Mouse (Mus musculus) MEL (cell line): ENCODE results near the gene Ros1. TPM values are rescaled to one million over a fixed set of nuclear protein-coding genes. Genes with fewer than 3 reads are reported as not detected.

Experiments used
- DNase-seq: peaks from one replicate; pipeline ENCODE4 v3.0.0; 2011; ENCODE audit warnings: low read depth, low spot score
- H3K27ac ChIP-seq: 2 replicates; pipeline ENCODE4 v1.5.1; 2012; ENCODE audit warnings: low read depth, mild to moderate bottlenecking, control low read depth, low read length, moderate library complexity; ENCODE audit not compliant: control insufficient read depth
- H3K27me3 ChIP-seq, 2 experiments: fragments of 150-350 bp in 1 of 2; sonication (generic) in 1 of 2; 2 replicates each; pipeline ENCODE4 v1.6.1; 2012; ENCODE audit warnings: low read length in 2 of 2, mild to moderate bottlenecking in 2 of 2, improper control_type of control experiment in 1 of 2, moderate library complexity in 1 of 2; ENCODE audit not compliant: insufficient read depth in 2 of 2, control insufficient read depth in 1 of 2
- H3K36me3 ChIP-seq, 2 experiments: 2 replicates each; pipeline ENCODE4 v1.6.1; 2012 to 2014; ENCODE audit warnings: low read length in 2 of 2, improper control_type of control experiment in 1 of 2, inconsistent platforms in 1 of 2, mild to moderate bottlenecking in 1 of 2; ENCODE audit not compliant: insufficient read depth in 2 of 2, control insufficient read depth in 1 of 2
- H3K4me1 ChIP-seq, 2 experiments: fragments of 150-350 bp in 1 of 2; sonication (generic) in 1 of 2; 2 replicates each; pipeline ENCODE4 v1.6.1; 2012; ENCODE audit warnings: low read length in 2 of 2, improper control_type of control experiment in 1 of 2, mild to moderate bottlenecking in 1 of 2; ENCODE audit not compliant: insufficient read depth in 2 of 2, control insufficient read depth in 1 of 2
- H3K4me3 ChIP-seq, 2 experiments: fragments of 150-350 bp in 1 of 2; sonication (generic) in 1 of 2; 2 replicates each; pipeline ENCODE4 v1.5.1; 2012; ENCODE audit warnings: low read depth in 2 of 2, low read length in 2 of 2, mild to moderate bottlenecking in 2 of 2, moderate library complexity in 2 of 2, control low read depth in 1 of 2, improper control_type of control experiment in 1 of 2; ENCODE audit not compliant: control insufficient read depth in 1 of 2, insufficient read depth in 1 of 2
- H3K79me2 ChIP-seq: 2 replicates; pipeline ENCODE4 v1.6.1; 2012; ENCODE audit warnings: mild to moderate bottlenecking, low read length, moderate library complexity; ENCODE audit not compliant: control insufficient read depth, poor library complexity, insufficient read depth
- H3K9ac ChIP-seq: 2 replicates; pipeline ENCODE4 v1.6.1; 2012; ENCODE audit warnings: low read depth, mild to moderate bottlenecking, control low read depth, low read length, moderate library complexity; ENCODE audit not compliant: control insufficient read depth, poor library complexity, severe bottlenecking
- H3K9me3 ChIP-seq: fragments of 150-350 bp; sonication (generic); replicated peaks from 2 replicates; pipeline ENCODE4 v1.6.1; 2012; ENCODE audit warnings: mild to moderate bottlenecking, low read length, improper control_type of control experiment, moderate library complexity; ENCODE audit not compliant: insufficient read depth
- BHLHE40 ChIP-seq: IDR thresholded peaks from 2 replicates; pipeline ENCODE4 v1.6.1; 2012; ENCODE audit warnings: low read depth, mild to moderate bottlenecking, inconsistent platforms, low read length, improper control_type of control experiment, borderline replicate concordance
- CTCF ChIP-seq, 3 experiments: IDR thresholded peaks in 2 of 3; conservative IDR thresholded peaks in 1 of 3; 2 replicates each; pipeline ENCODE4 v1.5.1; 2011 to 2012; ENCODE audit warnings: low read length in 3 of 3, low read depth in 2 of 3, mild to moderate bottlenecking in 2 of 3, improper control_type of control experiment in 1 of 3, inconsistent platforms in 1 of 3, mixed read lengths in 1 of 3, moderate library complexity in 1 of 3; ENCODE audit not compliant: control insufficient read depth in 1 of 3, insufficient read depth in 1 of 3, poor library complexity in 1 of 3, severe bottlenecking in 1 of 3
- ELF1 ChIP-seq: IDR thresholded peaks from 2 replicates; pipeline ENCODE4 v1.6.1; 2014; ENCODE audit warnings: low read depth, mild to moderate bottlenecking, inconsistent platforms, low read length, improper control_type of control experiment, moderate library complexity
- GABPA ChIP-seq: IDR thresholded peaks from 2 replicates; pipeline ENCODE4 v1.6.1; 2012; ENCODE audit warnings: low read depth, mild to moderate bottlenecking, inconsistent platforms, low read length, improper control_type of control experiment, moderate library complexity
- MEF2A ChIP-seq: IDR thresholded peaks from 2 replicates; pipeline ENCODE4 v1.6.1; 2014; ENCODE audit warnings: low read depth, mild to moderate bottlenecking, inconsistent platforms, low read length, improper control_type of control experiment; ENCODE audit not compliant: poor library complexity, insufficient replicate concordance, severe bottlenecking; ENCODE audit errors: extremely low read depth
- MYB ChIP-seq: IDR thresholded peaks from 2 replicates; pipeline ENCODE4 v1.6.1; 2011; ENCODE audit warnings: mild to moderate bottlenecking, low read depth, low read length, improper control_type of control experiment
- MYC ChIP-seq: IDR thresholded peaks from 2 replicates; pipeline ENCODE4 v1.6.1; 2011; ENCODE audit warnings: low read depth, mild to moderate bottlenecking, low read length, improper control_type of control experiment, moderate library complexity
- NRF1 ChIP-seq: IDR thresholded peaks from 2 replicates; pipeline ENCODE4 v1.6.1; 2014; ENCODE audit warnings: low read depth, mild to moderate bottlenecking, inconsistent platforms, low read length, improper control_type of control experiment, moderate library complexity; ENCODE audit not compliant: poor library complexity, insufficient read depth, severe bottlenecking
- POLR2AphosphoS2 ChIP-seq: IDR thresholded peaks from 2 replicates; pipeline ENCODE4 v1.6.1; 2011; ENCODE audit warnings: low read length, improper control_type of control experiment
- TBP ChIP-seq: IDR thresholded peaks from 2 replicates; pipeline ENCODE4 v1.8.0; 2011; ENCODE audit warnings: low read depth, low read length, improper control_type of control experiment
- TCF12 ChIP-seq: IDR thresholded peaks from 2 replicates; pipeline ENCODE4 v1.6.1; 2014; ENCODE audit warnings: low read depth, mild to moderate bottlenecking, inconsistent platforms, low read length, improper control_type of control experiment, moderate library complexity
- USF2 ChIP-seq, 2 experiments: IDR thresholded peaks; 2 replicates each; pipeline ENCODE4 v1.6.1; 2011 to 2012; ENCODE audit warnings: improper control_type of control experiment in 2 of 2, low read length in 2 of 2, borderline replicate concordance in 1 of 2, inconsistent platforms in 1 of 2, low read depth in 1 of 2, mild to moderate bottlenecking in 1 of 2; ENCODE audit not compliant: insufficient read depth in 1 of 2
- ZC3H11A ChIP-seq: IDR thresholded peaks from 2 replicates; pipeline ENCODE4 v1.6.1; 2012; ENCODE audit warnings: low read depth, mild to moderate bottlenecking, inconsistent platforms, low read length, improper control_type of control experiment
- ZKSCAN1 ChIP-seq: IDR thresholded peaks from 2 replicates; pipeline ENCODE4 v1.6.1; 2012; ENCODE audit warnings: low read depth, mild to moderate bottlenecking, inconsistent platforms, low read length, improper control_type of control experiment, moderate library complexity
- polyA plus RNA-seq, 2 experiments: library from polyadenylated mRNA; stranded (reverse) in 1 of 2; unstranded in 1 of 2; fragments of >175 nt in 1 of 2; fragments of >200 nt in 1 of 2; gene quantifications; 2 replicates each; pipeline versions ENCODE4 v1.2.1 to v1.2.4; 2012; ENCODE audit warnings: low replicate concordance in 2 of 2, low read depth in 1 of 2; ENCODE audit not compliant: insufficient read length in 2 of 2, insufficient read depth in 1 of 2, missing spikeins in 1 of 2
- total RNA-seq: library from RNA; depleted of rRNA; stranded (reverse); fragments of 300-350 nt; gene quantifications from 2 replicates; pipeline ENCODE4 v1.2.3, GENCODE M21; 2012

Gene Ros1
- total and polyA plus RNA-seq, 3 experiments, result not detected

DNA sequence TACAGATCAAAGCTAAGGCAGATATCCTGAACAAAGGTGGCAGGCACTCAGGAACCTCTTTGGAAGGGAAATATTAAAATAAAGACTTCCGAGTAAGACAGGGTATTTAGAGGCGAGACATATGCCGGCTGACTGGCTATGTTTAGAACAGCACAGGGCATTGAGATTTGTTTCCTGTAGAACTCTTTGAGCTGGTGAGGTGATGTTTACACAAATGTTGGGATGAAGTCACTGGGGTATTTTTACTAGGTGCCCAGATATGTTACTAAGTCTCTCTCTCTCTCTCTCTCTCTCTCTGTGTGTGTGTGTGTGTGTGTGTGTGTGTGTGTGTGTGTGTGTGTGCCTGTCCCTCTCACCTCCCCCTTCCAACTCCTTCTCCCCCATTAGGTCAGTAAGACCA is 146.8 kb downstream of the Ros1 start:
- Histone ChIP-seq H3K9me3 (no peaks in the 10 kb centered on the region), H3K9ac (no peak overlapping the region), H3K79me2 (no peaks in the 10 kb centered on the region)
- DNase-seq, result no peak
- TF ChIP-seq NRF1 (no peak), TCF12 (no peak), MYC (no peak), ZC3H11A (no peak), USF2 (IDR thresholded peaks at IDR 0.05; ENCODE audit: borderline replicate concordance in 1 of 2, insufficient read depth in 1 of 2, low read depth in 1 of 2, low read length in 2 of 2) (no peak)
- TF ChIP-seq, all 39 proteins: peak for 0
- no peak overlapping the region for H3K27ac ChIP-seq
- H3K4me3 ChIP-seq, result no peak overlapping the region
- no peaks in the 10 kb centered on the region for H3K27me3 ChIP-seq
- H3K4me1 ChIP-seq, result no peaks in the 10 kb centered on the region
- H3K36me3 ChIP-seq, result no peaks in the 10 kb centered on the region

DNA sequence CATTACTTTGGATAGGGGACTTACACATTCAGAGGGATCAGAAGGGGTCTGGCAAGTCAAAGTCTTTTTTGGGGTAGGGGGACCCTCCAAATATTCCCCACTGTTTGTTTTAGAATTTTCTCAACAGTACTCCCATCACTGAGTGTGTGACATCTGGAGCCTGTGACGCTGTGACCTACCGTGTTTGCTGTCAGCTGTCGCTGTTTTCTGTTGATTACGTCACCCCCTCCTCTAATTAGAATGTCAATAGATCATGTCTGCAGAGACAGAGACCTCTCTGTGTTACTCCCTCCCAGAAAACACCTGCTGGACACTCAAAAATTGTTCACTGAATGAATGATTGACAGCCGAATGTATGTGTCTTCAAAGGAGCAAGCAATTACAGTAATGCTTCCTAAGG is 152.0 kb downstream of the Ros1 start:
- Histone ChIP-seq H3K4me3 (no peak overlapping the region), H3K79me2 (no peaks in the 10 kb centered on the region), H3K4me1 (no peaks in the 10 kb centered on the region), H3K27ac (no peak overlapping the region), H3K36me3 (no peaks in the 10 kb centered on the region), H3K9ac (no peak overlapping the region), H3K27me3 (no peaks in the 10 kb centered on the region), H3K9me3 (no peaks in the 10 kb centered on the region)
- no peak for TF ChIP-seq MEF2A
- no peak for TF ChIP-seq USF2 (IDR thresholded peaks at IDR 0.05; ENCODE audit: borderline replicate concordance in 1 of 2, insufficient read depth in 1 of 2, low read depth in 1 of 2, low read length in 2 of 2)
- TF ChIP-seq ELF1, result no peak
- no peak for TF ChIP-seq BHLHE40
- TF ChIP-seq ZKSCAN1, result no peak
- TF ChIP-seq MYB, result no peak
- TF ChIP-seq GABPA, result no peak
- no peak for TF ChIP-seq MYC
- no peak for DNase-seq

DNA sequence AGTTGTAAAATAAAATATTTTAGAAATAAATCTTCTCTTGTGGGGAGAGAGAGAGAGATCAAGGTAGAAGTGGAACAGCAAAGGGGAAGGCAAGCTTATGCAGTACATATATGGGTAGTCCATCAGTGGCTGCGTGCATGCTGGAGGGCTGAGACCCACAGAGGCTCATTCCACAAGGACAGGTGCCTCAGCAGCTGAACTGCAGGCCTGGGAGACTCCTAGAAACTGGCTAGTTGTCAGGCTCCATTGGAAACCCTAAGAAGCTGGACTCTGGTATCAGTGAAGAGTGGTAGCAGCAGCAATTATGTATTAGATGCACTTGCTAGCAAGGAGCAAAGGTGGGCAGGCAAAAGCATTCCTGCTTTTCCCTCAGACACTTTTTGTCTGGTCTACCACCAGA is 155.7 kb downstream of the Ros1 start:
- Histone ChIP-seq H3K4me3 (no peak overlapping the region), H3K79me2 (no peaks in the 10 kb centered on the region), H3K27ac (no peak overlapping the region), H3K27me3 (no peaks in the 10 kb centered on the region), H3K9ac (no peak overlapping the region), H3K4me1 (no peaks in the 10 kb centered on the region), H3K36me3 (no peaks in the 10 kb centered on the region), H3K9me3 (no peaks in the 10 kb centered on the region)
- TF ChIP-seq TBP (no peak), POLR2AphosphoS2 (no peak), USF2 (IDR thresholded peaks at IDR 0.05; ENCODE audit: borderline replicate concordance in 1 of 2, insufficient read depth in 1 of 2, low read depth in 1 of 2, low read length in 2 of 2) (no peak), CTCF (IDR thresholded peaks at IDR 0.05 in 2 of 3, conservative IDR thresholded peaks at IDR 0.05 in 1 of 3; ENCODE audit: control insufficient read depth in 1 of 3, insufficient read depth in 1 of 3, low read depth in 2 of 3, low read length in 3 of 3, poor library complexity in 1 of 3, severe bottlenecking in 1 of 3) (no peak)
- DNase-seq, result no peak
